Mouse (Mus musculus) lung, adult 18-20 months (tissue): ENCODE measurements at regions not wholly inside any gene's neighbourhood (a gene's known extent, or its start where the extent isn't known, plus 50 kb on each side); places are given as distances from the start of the nearest gene placed in this dataset.

Experiments used
- DNase-seq, 2 experiments: peaks; one replicate each; pipeline ENCODE4 v3.0.0; 2022; ENCODE audit warnings: mixed read lengths in 2 of 2

DNA sequence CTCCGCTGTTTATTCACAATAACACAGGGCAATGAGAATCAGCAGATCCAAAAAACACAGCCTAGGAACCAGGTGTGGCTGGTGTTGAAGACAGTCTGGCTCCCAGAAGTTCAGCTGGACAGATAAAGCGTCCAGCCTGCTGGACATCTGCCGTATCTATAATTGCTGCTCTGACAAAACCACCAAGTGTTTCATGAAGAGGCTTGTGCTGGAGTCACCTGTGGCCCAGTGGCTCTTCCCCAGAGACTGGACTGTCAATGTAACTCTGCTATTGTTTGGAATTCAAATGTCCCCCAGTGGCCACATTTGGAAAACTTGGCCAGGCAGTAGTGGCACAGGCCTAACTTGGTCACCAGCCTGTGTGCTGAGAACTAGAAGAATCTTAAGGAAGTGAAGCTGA is 247.0 kb upstream of the Cited2 start:
- DNase-seq, result no peak

DNA sequence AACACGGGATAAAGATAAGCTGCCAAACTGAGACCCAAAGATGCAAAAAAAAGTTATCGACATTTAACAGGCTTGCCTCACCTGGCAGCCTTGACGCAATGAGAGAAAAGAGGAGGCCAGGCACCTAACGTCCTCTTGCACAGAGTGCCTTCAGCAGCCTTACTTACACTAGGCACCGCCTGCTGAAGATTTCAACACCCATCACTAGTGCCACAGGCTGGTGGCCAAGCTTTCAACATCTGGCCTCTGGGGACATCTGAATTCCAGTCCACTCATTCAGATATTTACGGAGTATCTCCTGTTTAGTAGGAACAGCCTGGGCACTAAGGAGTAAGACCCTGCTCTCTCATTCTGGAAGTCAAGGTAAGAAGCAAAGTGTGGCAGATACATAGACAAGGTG is 246.3 kb upstream of the Cited2 start:
- DNase-seq, result peak; percentile 50 to 59

DNA sequence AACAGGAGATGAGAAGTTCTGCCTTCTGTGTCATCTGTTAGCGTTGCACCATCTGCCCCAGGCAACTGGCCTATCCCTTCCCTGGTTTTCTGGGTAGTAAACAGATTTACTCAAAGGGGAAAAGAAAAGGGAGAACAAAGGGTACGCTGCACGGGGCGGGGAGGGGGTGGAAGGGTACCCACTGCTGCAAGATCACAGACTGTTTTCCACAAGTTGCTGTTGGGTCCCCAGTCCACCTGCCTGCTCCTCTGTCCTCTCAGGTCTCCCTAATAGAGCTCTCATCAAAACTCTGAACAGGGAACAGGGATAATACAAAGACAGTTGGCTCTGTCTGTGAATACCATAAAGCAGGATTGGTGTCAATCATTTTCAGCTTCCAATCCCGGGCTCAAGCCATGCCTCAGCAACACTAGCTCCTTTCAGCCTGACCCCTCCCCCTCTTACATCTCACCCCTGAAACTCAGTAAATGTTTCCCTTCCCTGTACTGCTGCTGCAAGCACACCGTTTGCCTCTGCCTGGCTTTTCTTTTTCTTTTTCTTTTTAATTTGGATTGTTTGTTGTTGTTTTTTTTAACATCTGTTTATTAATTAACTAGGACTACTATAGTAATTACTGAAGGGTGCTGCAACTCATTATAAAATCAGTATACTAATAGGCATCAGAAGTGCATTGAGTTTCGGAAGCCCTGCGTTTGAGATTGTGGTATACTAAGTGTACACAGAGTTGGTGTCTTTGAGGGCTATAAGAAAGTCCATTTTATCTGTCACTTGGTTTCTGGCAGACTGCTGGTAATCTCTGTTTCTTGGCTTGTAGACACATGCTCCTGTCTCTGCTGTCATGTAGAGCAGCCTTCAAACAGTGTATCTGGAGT is 244.0 kb upstream of the Cited2 start:
- no peak for DNase-seq

DNA sequence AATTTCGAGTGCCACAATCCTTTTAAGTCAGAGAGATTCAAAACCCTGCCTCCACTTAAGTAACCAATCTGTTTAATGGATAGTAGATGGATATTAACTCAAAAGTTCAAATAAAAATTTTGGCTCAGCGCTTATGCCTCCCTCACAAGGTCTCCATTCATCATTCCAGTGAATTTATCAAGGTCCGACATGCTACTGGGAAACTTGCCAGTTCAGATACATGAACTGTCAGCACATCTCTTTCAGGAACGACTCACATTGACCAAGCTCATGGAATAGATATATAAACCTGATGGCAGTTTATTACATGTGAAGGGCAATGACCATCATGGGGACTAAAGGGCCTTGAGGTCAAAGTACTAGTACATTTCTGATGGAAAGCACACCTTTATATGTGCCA is 240.3 kb upstream of the Cited2 start:
- no peak for DNase-seq

DNA sequence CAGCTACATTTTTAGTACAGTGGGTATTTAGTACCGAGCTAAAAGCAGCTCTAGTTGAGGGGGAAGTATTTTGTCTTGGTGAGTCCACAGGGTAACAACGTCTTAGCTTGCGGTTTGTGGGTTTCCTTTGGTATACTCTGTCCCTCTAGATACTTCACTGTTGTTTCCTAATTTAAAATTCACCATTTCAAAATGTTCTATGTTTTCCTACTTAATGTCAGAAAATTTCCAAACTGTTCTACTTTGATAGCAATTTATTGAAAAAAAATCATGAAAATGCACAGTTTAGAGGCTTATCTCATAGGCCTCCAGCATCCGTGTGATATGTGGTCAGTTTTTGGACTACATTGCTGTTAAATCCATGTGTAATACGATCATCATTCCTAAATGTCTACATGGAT is 238.0 kb upstream of the Cited2 start:
- DNase-seq, result no peak

DNA sequence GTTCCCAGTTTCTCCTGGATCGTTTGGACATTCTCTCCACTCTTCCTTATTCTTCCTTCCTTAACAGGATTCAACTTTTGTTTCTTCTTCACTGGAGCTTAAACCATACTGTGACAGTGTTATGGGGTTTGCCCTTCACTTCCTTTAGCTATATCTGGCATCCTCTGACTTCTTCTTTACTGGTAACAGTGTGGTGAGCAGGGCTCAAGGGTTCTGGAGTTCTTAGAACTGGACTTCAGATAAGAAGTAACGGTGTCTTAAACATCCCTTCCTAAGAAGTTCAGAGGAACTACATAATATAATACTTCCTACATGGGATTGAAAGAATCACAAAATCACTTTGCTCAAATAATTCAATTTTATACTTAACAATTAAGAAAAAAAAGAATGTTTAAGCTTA is 237.5 kb upstream of the Cited2 start:
- no peak for DNase-seq

DNA sequence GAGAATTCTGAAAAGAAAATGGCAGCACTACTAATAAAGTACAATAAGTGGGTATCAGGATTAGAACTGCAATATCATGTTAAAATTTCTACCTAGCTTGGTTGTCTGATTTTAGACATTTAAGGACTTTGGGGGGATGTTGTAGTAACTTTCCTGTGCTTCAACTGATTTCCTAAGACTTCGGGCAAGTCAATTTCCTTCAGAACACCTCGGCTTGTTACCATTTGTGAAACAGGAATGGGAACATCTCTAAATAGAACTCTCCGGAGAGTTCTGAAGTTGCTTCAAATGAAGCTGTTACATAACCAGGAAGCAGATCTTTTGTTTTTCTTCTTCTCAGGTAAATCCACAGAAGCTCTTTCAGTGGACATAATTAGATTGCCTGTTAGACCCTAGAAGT is 237.0 kb upstream of the Cited2 start:
- DNase-seq, result no peak

DNA sequence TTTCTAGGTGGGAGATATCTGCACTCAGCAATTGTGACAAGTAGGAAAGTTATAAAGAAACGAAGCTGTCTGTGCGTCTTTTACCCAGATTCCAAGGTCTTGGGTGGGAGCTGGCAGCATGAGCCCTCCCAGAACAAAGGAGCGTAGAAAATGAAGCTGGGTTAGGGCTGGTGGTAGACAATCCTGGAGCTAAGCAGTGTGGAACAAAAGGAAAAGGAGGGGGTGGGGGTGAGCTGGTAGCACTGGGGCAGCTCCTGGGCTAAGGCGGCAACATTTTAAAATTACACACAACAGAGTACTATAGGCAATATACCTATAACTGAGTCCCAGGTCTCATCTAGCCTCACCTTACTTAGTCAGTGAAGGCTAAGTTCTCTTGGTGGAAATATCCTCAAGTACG is 235.6 kb upstream of the Cited2 start:
- DNase-seq, result no peak

DNA sequence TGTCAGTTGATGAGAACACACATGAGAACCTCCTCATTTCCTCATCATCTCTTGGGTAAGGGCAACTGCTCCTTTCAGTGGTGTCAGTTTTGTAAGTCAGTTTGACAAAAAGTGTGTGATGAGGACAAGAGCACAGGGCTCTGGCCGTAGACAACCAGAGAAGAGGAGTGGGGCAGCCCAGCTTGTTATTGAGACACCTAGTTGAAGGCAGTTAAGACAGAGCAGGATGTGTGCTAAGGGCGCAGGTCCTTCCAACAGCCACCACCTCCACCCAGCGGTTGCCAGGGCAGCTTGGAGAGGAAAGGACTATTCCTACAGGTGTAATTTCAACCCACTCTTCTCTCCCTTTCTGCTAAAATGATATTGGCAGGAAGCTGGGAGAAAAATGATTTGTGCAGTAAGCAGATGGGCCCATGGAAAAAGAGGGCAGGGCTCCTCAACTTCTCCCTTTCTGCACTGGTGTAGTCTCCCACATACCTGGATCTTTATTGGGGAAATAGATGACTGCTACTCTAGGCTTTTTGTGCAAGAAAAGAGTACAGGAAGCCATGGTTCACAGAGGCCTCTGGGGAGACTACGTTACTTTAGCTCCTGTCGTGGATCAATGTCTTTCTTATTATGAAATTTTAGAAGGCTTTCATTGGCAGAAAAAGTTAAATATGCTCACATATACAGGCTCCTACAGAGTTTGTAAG is 231.3 kb upstream of the Cited2 start:
- no peak for DNase-seq

DNA sequence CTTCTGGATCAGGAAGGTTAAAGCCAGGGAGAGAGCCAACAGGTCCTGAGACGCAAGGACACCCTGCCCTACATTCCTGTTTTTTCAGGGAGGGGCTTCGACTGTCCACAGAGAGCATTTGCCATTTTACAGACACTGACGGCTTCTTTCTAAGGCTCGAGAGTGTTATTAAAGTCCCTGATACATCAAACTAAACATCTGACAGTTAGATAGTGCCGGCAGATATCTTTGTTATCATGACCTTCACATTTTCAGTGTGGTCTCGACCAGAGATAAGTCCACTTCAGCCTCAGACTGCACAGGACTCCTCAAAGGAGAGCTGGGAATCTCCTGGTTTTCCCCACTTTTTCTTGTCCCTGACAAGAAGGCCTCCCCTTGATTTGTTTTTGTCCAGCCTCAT is 229.9 kb upstream of the Cited2 start:
- no peak for DNase-seq

DNA sequence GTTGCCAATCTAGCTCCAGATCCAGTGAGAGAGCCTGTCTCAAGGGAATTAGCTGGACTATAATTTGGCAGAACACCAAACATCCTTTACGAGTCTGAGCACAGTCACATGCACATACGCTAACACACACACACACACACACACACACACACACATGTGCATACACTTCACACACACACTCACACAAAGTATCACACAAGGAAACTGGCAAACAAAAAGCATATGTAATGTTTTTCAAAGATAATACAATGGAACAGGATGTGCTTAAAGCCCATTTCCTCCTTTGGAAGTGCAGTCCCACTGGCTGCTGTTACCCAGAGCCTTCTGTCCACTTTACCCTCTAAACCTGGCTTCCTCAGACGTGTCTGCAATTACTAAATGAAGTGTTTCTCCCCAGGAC is 226.2 kb upstream of the Cited2 start:
- no peak for DNase-seq

DNA sequence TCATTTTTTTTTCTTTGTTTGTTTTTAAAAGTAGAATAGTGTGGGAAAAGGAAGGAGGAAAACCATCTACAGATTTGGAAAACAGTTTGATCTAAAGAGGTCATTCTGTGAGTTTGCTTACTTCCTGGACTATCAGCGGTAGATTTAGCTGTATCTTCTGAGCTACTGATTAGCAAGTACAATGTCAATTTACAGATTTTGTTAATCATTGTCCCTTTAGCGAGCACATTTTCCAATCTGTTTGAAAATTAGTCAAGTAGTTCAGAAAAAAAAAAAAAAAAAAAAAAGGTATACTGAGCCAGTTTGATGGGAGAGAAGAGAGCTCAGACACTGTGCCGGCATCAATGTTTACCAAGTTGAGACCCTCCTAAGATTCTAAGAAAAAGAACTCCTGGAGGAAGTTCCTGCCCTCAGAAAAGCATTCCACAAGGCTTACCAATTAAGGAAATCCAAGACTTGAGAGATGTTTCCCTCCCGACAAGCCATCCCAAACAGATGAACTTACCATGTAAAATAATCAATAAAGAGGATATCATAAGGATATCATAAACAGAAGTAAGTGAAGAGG is 212.3 kb upstream of the Cited2 start:
- no peak for DNase-seq

DNA sequence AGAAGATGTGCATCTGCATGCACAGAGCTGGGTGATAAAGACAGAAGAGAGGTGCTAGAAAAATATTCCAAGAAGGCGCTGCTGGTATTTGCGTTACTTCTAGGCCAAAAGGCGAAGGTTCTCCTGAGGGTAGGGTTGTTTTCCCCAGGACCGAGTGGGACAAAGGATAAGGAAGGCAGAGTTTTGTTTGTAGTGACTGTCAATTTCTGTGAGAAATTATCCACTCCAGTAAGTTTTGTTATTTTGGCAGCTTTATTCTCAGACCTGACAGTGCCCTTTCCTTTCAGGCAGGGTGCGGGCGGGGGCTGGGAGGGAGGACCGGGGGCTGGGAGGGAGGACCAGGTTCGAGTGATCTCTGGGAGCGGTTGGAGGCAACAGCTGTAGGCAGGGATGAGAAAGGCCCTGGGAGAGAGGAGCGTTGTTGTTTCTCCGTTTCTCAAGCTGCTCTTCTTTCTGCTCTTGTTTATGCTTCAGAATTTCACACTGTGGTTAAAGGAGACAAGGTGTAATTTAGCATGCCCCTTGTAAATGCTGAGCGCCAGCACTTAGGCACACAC is 211.2 kb upstream of the Cited2 start:
- no peak for DNase-seq

DNA sequence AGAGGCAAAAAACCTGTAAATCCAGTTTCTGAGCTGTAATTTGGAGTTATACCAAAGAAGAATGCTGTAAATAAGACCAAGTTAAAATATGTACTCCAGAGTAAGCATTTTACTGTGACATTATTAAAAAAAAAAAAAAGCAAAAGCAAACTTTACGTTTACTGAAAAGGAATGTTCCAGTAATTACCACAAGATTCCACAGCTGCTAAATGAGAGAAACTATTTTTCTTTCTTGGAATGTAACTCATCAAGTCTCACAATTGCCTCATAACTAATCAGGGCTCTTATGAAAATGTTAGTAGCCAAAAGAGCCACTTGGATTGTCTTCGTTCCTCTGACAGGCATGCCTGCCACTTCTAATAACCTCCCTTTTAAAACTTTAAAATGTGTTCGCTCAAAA is 210.5 kb upstream of the Cited2 start:
- DNase-seq, result no peak

DNA sequence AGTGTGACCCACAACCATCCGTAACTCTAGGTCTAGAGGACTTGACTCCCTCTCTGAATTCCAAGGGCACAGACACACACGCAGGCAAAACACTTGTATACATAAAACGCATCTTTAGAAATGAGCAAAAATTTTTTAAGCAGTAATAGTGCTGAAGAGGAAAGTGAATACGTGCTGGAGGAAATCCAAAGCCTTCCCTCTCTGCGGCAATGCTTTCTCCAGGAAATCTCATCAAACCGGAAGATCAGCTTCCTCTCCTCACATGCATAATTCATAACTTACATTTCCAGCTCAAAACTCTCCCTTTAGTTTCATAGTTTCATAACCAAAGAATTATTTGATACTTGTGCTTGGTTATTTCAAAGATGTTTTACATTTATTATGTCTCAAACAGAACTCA is 209.3 kb upstream of the Cited2 start:
- DNase-seq, result peak in 1 of 2 experiments; percentile 11

DNA sequence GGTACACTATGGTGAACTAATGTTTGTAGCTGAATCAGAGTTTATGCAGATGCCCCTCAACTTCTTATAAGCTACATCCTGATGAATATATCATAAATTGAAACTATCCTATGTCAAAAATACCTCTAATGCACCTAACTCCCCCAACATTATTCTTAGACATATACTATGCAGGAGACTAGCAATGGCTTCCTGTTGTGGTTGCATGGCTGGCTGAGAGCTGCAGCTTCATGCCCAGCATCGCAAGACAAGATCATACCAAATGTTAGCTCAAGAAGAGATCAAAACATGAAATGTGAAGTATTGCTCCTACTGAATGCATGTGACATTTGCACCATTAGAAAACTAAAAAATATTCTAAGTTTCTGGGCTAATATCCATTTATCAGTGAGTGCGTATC is 206.9 kb upstream of the Cited2 start:
- no peak for DNase-seq

DNA sequence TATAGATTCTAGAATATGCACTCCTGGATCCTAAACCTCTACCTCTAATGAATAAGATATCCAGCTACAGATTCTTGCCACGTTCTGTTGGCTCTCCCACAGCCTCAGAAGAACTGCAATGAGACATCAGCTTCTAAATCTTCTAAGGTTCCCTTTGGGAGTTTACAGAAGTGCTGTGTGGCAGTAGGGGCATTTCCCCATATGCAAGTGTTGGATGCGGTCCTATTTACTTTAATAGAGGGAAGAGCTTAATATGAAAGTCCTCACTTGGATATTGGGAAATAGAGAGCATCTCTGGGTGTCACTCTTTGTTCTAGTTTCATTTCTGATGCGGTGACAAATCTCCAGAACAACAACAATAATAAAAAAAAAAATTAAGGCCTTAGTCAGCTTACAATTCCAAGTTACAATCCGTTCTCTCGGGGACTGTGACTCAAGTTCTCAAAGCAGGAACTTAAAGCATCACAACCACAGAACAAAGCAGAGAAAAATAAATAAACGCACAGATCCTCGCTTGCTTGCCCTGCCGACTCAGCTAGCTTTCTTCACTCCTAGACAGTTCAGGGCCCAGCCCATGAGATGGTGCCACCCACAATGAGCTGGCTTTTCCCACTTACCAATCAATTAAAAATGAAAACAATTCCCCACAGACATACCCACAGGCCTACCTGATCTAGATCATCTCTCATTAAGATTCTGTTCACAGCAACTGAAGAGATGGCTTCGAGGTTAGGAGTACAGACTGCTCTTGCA is 204.4 kb upstream of the Cited2 start:
- peak in 1 of 2 experiments; percentile 7 for DNase-seq

DNA sequence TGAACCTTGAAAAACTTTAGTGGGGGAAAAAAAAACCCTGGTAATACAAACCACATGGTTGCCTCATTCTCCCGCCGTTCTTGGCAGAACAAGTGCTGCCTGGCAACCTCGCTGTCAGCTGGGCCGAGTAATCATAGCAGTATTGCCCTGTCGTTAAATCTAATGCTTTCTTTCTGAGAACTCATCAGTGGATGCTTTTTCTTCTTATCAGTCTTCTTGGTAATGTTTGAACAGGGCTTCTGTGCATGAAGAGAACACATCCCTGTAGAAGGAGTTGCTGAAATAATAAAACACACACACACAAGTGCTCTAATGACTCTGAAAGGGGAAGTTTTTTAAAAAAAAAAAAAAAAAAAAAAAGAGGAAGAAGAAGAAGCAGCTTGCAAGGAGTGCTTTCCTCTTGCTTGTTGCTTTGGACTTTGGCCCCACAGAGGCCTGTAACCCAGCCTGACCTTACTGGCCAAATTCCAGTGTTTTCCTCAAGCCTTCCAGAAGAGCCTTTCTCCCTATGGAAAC is 200.9 kb upstream of the Cited2 start:
- DNase-seq, result peak; percentile 51 to 66

DNA sequence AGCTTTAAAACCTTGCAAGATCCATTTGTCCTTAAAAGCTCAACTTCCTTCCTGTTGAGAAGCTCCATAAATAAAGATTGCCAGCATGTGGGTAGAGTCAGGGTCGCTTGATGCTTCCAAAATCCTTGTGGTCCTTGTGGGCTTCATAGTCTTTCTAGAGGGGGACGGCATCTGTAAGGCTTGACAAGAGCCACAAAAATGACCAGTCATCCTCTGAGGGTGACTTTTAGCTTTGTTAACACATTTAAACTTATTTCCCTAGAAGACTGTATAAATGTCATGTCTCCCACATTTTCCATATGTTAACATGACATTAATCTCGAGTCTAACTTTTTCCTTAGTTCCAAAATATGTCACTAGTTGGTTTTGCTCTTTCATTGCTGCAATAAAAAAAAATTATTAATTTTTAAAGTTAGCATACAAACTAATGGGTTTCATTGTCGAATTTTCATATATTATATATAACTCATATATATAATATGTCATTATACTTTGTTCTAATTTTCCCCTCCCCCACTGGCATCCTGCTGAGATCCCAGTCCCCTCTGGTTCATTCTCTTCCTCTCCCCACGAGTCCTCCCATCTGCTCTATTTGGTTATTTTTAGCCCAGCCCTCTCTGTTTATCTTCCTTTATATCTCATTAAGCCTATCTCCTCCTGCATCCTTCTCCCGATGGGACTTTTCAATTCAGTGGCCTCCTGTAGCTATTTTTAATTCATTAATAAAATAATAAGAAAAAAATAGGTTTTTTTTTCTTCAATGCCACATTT is 199.3 kb upstream of the Cited2 start:
- no peak for DNase-seq

DNA sequence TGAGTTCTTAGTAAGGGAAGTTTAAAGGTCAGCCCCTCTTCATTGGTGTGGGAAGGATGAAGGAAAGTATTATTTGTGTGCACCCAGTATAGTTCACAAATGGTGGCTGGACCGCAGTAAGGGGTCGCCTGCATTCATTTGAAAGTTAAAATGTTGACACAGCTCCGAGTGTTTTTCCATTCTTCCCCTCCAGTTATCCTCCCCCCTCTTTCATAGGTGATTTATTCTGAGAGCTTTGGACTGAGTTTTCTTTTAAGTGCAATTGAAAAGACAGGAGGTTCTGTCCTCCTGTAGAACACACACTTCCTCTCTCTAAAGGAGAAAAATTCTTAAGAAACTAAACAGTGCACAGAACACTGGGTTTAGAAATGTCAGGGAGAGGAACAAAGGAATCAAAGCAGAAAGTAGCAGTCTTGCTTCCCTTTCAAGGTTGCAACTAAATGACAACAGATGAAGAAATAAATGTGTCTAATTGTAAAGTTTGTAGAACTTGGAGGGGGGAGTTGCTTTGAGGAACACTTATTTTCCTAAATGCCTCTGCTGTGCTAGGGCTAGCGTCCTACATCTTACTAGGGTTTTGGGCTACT is 195.8 kb upstream of the Cited2 start:
- no peak for DNase-seq

DNA sequence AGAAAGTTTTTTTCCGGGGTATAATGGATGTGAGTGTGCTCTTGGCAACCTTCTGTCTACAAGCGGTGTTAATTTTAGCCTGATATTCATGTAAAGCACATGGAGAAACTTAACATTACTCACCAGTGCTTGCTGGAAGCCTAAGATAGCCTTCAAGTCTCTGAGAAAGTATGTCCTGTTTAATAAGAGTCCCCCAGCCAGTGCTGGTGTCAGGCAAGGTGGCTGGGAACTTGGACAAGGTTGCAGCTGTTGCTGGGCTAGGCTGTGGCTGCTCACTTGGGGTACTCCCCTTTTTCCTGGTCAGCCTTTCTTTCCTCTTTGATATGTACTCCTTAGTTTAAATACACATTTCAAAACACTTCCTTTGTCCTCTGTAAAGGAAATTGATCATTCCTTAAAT is 194.9 kb upstream of the Cited2 start:
- peak in 1 of 2 experiments; percentile 47 for DNase-seq

DNA sequence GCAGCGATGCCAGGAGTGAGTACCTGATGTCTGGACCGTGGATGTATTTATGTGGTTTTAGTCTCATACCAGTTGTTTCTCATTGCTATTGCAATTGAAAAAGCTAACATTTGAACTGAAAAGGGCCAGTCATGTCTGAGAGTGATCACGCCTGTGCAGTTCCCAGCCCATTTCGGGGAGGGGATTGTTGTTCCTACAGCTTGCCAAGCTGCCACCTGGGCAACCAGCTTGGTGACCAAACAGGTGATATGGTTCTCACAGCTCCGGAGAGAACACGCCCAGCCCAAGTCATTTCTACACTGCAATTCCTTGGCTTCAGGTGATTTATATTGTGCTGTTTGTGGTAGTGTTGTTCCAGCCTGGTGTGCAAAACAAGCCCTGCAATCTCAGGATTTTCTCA is 194.2 kb upstream of the Cited2 start:
- peak; percentile 53 to 72 for DNase-seq
